Mouse (Mus musculus) forebrain, embryonic 12.5 days (tissue): ENCODE measurements around the gene Gigyf1. TPM values are rescaled to one million over a fixed set of nuclear protein-coding genes. Genes with fewer than 3 reads are reported as not detected.

Experiments used
- ATAC-seq: fragments of 200-750 bp; cut with Nextera tagmentation; 2 replicates; pipeline ENCODE4 v1.8.0; 2017; ENCODE audit warnings: moderate TSS enrichment; ENCODE audit not compliant: low FRiP score
- H3K27ac ChIP-seq: fragments of 300-500 bp; sonication (generic); 2 replicates; pipeline ENCODE4 v1.5.1; 2016; ENCODE audit warnings: mild to moderate bottlenecking
- H3K27me3 ChIP-seq: fragments of 300-500 bp; sonication (generic); 2 replicates; pipeline ENCODE4 v1.6.1; 2016; ENCODE audit warnings: mild to moderate bottlenecking
- H3K36me3 ChIP-seq: fragments of 300-500 bp; sonication (generic); replicated peaks from 2 replicates; pipeline ENCODE4 v1.6.1; 2016; ENCODE audit warnings: mild to moderate bottlenecking
- H3K4me1 ChIP-seq: fragments of 300-500 bp; sonication (generic); 2 replicates; pipeline ENCODE4 v1.6.1; 2016
- H3K4me2 ChIP-seq: fragments of 300-500 bp; sonication (generic); 2 replicates; pipeline ENCODE4 v1.6.1; 2016; ENCODE audit warnings: mild to moderate bottlenecking, moderate library complexity
- H3K4me3 ChIP-seq: fragments of 300-500 bp; sonication (generic); replicated peaks from 2 replicates; pipeline ENCODE4 v1.5.1; 2016; ENCODE audit warnings: mild to moderate bottlenecking
- H3K9ac ChIP-seq: fragments of 300-500 bp; sonication (generic); 2 replicates; pipeline ENCODE4 v1.6.1; 2016; ENCODE audit warnings: mild to moderate bottlenecking
- H3K9me3 ChIP-seq: fragments of 300-500 bp; sonication (generic); 2 replicates; pipeline ENCODE4 v1.6.1; 2016
- WGBS: fragments of 180-500 bp; shearing (Covaris S2); methylation state at CpG from one replicate; pipeline ENCODE4 v1.1.7; 2016; 5-methylcytosine and 5-hydroxymethylcytosine counted together
- polyA plus RNA-seq: library from polyadenylated mRNA; unstranded; fragments of >200 nt; fragmentation: Nextera tagmentation; extraction: Ambion mirVana; gene quantifications from 2 replicates; pipeline ENCODE4 v1.2.1, GENCODE M21; 2016

Gigyf1 gene
- polyA plus RNA-seq, 1 experiment from 2014 or later = 18.7 TPM

DNA sequence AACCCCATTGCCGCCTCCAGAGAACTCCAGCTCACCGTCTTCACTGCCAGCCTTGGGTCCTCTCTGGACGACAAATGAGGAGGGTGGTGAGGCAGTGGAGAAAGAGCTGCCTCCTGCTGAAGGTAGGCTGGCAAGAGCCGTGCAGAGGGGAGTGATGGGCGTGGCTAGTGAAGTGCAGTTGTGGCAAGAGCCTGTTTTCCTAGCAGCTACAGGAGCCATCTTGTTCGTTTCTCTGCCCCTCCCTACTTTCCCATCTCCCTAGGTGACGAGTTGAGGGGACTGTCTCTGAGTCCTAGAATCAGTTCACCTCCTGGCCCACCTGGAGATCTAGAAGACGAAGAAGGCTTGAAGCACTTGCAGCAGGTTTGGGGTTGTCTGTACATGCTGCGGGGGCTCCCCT is 3.5 kb downstream of the Gigyf1 start:
- Histone ChIP-seq H3K36me3 (peaks cover 88% of the 10 kb centered on the region), H3K27ac (no peak overlapping the region)

DNA sequence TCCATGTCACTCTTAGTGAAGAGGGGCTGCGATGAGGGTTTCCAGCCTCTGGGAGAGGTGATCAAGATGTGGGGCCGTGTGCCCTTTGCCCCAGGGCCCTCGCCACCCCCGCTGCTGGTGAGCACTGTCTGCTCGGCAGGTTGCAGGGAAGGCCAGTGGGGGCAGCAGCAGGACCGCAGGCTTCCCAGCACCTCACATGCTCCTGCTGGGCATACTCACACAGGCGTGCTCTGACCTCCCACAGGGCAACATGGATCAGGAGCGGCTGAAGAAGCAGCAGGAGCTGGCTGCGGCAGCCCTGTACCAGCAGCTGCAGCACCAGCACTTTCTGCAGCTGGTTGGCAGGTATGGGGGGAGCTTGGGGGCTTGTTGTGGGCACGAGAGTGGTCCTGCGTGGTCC is 4.4 kb downstream of the Gigyf1 start:
- peaks cover 24% of the 10 kb centered on the region for H3K4me1 ChIP-seq
- H3K9me3 ChIP-seq = no peaks in the 10 kb centered on the region
- 76% methylated on average over 11 of the region's 11 CpGs for WGBS
- H3K27me3 ChIP-seq = no peaks in the 10 kb centered on the region
- H3K4me3 ChIP-seq = no peak overlapping the region
- H3K9ac ChIP-seq = no peak overlapping the region
- H3K36me3 ChIP-seq = peaks cover 92% of the 10 kb centered on the region
- ATAC-seq = no peak
- H3K27ac ChIP-seq = no peak overlapping the region
- H3K4me2 ChIP-seq = no peak overlapping the region

More for the DNA sequence above, 3.5 kb downstream of the Gigyf1 start:
- H3K9me3 ChIP-seq = no peaks in the 10 kb centered on the region
- H3K4me3 ChIP-seq = no peak overlapping the region
- WGBS = 82% methylated on average over 9 of the region's 9 CpGs
- no peak overlapping the region for H3K4me2 ChIP-seq
- H3K4me1 ChIP-seq = peaks cover 17% of the 10 kb centered on the region
- no peaks in the 10 kb centered on the region for H3K27me3 ChIP-seq
- no peak for ATAC-seq
- H3K9ac ChIP-seq = no peak overlapping the region

DNA sequence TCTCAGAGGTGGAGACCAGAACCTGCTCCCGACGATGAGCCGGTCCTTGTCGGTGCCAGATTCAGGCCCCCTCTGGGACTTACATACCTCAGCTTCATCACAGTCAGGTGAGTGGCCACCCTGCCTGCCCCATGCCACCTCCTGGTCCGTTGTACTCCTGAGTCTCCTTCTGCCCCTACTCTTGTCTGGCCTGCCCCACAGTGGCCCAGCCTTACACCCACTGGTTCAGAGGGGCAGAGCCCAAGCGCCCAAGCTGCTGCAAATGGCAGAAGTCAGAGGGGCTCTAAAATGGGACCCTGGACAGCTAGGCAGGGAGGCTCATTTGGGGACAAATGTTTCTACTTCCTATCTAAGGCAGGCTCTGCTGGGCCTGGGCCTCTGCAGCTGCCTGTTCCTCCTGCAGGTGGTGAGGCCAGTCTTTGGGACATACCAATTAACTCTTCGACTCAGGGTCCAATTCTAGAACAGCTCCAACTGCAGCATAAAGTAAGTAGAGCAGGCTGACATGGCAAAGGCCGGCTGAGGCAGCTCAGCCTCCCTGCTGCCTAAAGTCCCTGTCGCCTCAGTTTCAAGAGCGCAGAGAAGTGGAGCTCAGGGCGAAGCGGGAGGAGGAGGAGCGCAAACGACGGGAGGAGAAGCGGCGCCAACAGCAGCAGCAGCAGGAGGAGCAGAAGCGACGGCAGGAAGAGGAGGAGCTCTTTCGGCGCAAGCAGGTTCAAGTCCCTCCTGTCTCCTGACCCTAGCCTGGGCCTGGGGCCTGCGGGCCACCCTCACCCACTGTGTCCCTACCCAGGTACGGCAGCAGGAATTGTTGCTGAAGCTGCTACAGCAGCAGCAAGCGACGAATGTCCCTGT is 5.3 kb downstream of the Gigyf1 start:
- H3K4me1 ChIP-seq = peaks cover 25% of the 10 kb centered on the region
- peak overlapping the region; percentile 56; the same call in 1 of the 2 replicates for H3K27ac ChIP-seq

DNA sequence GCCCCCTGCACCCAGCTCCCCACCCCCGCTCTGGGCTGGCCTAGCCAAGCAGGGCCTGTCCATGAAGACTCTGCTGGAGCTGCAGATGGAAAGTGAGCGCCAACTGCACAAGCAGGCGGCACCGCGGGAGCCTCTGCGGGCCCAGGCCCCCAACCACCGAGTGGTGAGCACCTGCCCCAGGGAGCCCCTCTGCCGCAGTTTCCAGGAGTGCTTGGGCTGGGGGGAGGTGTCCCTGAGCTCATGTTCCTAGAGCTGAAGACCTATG is 5.8 kb downstream of the Gigyf1 start:
- Histone ChIP-seq H3K4me2 (no peak overlapping the region), H3K36me3 (peaks cover 98% of the 10 kb centered on the region), H3K4me3 (no peak overlapping the region), H3K4me1 (peaks cover 25% of the 10 kb centered on the region), H3K27ac (peak overlapping the region; percentile 56; the same call in 1 of the 2 replicates), H3K9ac (no peak overlapping the region), H3K9me3 (no peaks in the 10 kb centered on the region), H3K27me3 (no peaks in the 10 kb centered on the region)
- ATAC-seq = no peak
- 94% methylated on average over 8 of the region's 8 CpGs for WGBS

More for the DNA sequence above, 5.3 kb downstream of the Gigyf1 start:
- ATAC-seq = no peak
- Histone ChIP-seq H3K4me2 (no peak overlapping the region), H3K9me3 (no peaks in the 10 kb centered on the region), H3K9ac (no peak overlapping the region), H3K4me3 (no peak overlapping the region; the same call in 1 of the 2 replicates), H3K36me3 (peaks cover 98% of the 10 kb centered on the region), H3K27me3 (no peaks in the 10 kb centered on the region)
- WGBS = 84% methylated on average over 25 of the region's 25 CpGs

DNA sequence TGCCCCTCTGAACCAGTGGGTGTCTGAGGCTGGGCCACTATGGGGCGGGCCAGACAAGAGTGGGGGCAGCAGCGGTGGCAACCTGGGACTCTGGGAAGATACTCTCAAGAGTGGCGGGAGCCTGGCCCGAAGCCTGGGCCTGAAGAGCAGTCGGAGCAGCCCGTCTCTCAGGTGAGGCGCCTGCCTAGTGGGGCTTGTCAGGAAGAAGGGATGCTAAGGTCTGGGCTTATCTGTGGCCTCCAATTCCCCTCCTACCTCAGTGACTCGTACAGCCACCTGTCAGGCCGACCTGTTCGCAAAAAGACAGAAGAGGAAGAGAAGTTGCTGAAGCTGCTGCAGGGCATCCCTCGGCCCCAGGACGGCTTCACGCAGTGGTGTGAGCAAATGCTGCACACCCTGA is 6.3 kb downstream of the Gigyf1 start:
- peaks cover 30% of the 10 kb centered on the region for H3K4me1 ChIP-seq
- peak overlapping the region; percentile 66; the same call in 1 of the 2 replicates for H3K27ac ChIP-seq
- no peaks in the 10 kb centered on the region for H3K9me3 ChIP-seq
- H3K27me3 ChIP-seq = no peaks in the 10 kb centered on the region
- H3K4me2 ChIP-seq = no peak overlapping the region
- 87% methylated on average over 13 of the region's 13 CpGs for WGBS
- no peak overlapping the region for H3K4me3 ChIP-seq
- ATAC-seq = no peak
- no peak overlapping the region for H3K9ac ChIP-seq
- peaks cover 98% of the 10 kb centered on the region for H3K36me3 ChIP-seq

DNA sequence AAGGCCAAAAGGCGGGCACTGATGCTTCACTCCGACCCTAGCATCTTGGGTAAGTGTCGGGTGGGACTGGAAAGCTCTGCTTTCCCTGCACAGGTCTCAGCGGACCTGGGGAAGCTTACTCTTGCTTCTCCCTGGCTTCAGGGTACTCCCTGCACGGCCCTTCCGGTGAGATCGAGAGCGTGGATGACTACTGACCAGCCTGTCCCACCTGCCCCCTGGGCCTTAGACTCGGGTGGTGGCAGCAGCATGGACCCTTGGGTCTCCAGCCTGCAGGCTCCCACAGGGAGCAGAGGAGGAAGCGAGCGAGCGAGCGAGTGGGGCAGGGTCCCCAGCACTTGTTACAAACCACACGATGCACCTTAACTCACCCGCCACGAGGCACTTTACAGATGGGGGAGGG is 7.2 kb downstream of the Gigyf1 start:
- WGBS = 76% methylated on average over 16 of the region's 16 CpGs
- H3K36me3 ChIP-seq = peaks cover 95% of the 10 kb centered on the region
- no peak for ATAC-seq
- H3K4me3 ChIP-seq = no peak overlapping the region
- H3K9me3 ChIP-seq = no peaks in the 10 kb centered on the region
- H3K4me2 ChIP-seq = no peak overlapping the region
- peak overlapping the region; percentile 66 for H3K27ac ChIP-seq
- no peaks in the 10 kb centered on the region for H3K27me3 ChIP-seq
- H3K4me1 ChIP-seq = peaks cover 39% of the 10 kb centered on the region
- no peak overlapping the region for H3K9ac ChIP-seq

DNA sequence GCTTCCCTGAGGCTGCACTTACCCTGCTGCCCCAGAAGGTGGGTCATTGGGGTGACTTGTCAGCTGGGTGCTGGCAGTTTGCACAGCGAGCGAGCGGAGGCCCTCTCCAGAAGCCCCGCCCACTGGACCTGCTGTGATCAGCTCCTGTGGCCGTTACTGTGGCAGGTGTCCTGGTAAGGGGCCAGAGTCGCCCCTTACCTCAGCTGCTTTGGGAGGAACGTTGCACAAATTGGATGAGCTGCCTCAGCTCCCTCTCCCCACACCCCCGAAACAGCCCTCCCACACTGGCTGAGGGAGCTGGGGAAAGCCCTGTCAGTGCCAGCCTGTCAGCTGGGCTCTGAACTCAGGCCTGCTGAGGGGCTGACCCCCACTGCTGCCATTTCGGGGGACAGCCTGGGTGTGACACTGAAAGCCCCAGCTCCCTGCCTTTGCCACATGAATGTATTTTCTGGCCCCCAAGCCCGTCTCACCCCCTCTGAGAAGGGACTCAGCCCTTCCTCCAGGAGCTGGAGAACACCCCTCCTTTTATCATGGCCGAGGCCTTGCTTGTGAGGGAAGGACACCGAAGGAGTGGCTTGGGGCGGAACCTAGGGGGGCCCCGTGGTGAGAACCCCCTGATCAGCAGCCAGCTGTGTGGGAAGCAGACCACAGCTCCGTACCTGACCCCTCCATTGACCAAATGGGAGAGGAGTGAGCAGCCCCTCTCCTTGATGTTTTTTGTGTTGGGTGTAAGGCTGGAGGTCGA is 8.0 kb downstream of the Gigyf1 start:
- no peak overlapping the region for H3K4me3 ChIP-seq
- H3K9ac ChIP-seq = peak overlapping the region; percentile 21; the same call in 1 of the 2 replicates
- H3K4me2 ChIP-seq = no peak overlapping the region
- no peaks in the 10 kb centered on the region for H3K9me3 ChIP-seq
- peaks cover 86% of the 10 kb centered on the region for H3K36me3 ChIP-seq
- H3K27me3 ChIP-seq = no peaks in the 10 kb centered on the region
- ATAC-seq = no peak
- H3K27ac ChIP-seq = peak overlapping the region; percentile 81
- peaks cover 42% of the 10 kb centered on the region for H3K4me1 ChIP-seq
- 45% methylated on average over 16 of the region's 16 CpGs for WGBS

DNA sequence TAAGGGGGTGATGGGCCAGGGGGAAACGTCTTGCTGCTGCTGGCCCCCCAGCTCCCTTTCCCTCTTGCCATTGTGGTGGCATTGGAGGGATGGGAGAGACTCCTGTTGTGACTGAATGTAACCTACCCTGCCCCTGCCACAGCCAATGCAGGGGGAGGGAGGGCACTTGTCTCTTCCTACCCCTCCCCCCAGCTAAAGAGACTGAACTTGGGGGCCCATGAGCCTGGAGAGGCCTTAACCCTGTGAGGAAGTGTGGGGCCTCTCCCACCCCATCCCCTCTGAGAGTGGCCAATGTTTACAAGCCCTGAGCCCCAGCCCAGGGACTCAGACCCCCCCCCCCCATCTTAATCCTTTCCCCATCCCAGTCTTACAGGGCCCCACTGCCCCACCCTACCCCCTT is 9.1 kb downstream of the Gigyf1 start:
- Histone ChIP-seq H3K4me1 (peaks cover 42% of the 10 kb centered on the region), H3K4me2 (no peak overlapping the region), H3K4me3 (no peak overlapping the region), H3K27me3 (no peaks in the 10 kb centered on the region), H3K9ac (no peak overlapping the region), H3K27ac (0 out of 2 replicates have a peak overlapping the region, but pooled peaks have one; percentile 36), H3K9me3 (no peaks in the 10 kb centered on the region), H3K36me3 (peaks cover 76% of the 10 kb centered on the region)
- 42% methylated on average over 1 of the region's 1 CpGs for WGBS
- no peak for ATAC-seq

DNA sequence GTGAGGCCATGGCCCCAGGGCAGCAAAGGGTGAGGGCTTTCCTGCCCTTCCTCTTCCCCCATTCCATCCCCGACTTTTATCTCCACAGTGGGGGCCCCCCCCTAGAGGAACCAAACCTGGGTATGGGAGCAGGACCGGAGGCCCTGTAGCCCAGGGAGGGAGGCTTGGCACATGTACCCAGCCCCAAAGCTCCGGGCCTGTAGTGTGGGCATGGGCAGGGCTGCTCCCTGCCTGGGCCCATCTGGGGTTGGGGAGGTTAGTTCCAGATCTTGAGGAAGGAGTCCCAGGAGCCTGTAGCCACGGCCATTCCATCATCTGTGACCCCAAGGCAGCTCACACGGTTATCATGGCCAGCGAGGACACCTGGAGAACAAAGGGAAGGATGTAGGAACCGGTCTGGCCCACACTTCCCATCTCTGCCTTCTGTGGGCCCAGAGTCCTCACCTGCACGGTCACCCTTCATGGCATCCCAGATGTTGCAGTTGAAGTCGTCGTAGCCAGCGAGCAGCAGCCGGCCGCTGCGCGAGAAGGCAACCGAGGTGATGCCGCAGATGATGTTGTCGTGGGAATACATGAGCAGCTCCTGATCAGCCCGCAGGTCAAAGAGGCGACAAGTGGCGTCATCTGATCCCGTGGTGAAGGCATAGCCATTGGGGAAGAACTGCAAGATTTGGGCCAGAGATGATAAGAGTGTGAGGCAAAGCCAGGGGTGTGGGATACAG is 10.1 kb downstream of the Gigyf1 start:
- peak overlapping the region; percentile 9; the same call in 1 of the 2 replicates for H3K27ac ChIP-seq
- H3K4me3 ChIP-seq = no peak overlapping the region
- H3K27me3 ChIP-seq = no peaks in the 10 kb centered on the region
- H3K9ac ChIP-seq = no peak overlapping the region
- WGBS = 88% methylated on average over 22 of the region's 22 CpGs
- H3K4me1 ChIP-seq = peaks cover 42% of the 10 kb centered on the region
- no peak overlapping the region for H3K4me2 ChIP-seq
- H3K36me3 ChIP-seq = peaks cover 66% of the 10 kb centered on the region
- ATAC-seq = no peak
- H3K9me3 ChIP-seq = no peaks in the 10 kb centered on the region

DNA sequence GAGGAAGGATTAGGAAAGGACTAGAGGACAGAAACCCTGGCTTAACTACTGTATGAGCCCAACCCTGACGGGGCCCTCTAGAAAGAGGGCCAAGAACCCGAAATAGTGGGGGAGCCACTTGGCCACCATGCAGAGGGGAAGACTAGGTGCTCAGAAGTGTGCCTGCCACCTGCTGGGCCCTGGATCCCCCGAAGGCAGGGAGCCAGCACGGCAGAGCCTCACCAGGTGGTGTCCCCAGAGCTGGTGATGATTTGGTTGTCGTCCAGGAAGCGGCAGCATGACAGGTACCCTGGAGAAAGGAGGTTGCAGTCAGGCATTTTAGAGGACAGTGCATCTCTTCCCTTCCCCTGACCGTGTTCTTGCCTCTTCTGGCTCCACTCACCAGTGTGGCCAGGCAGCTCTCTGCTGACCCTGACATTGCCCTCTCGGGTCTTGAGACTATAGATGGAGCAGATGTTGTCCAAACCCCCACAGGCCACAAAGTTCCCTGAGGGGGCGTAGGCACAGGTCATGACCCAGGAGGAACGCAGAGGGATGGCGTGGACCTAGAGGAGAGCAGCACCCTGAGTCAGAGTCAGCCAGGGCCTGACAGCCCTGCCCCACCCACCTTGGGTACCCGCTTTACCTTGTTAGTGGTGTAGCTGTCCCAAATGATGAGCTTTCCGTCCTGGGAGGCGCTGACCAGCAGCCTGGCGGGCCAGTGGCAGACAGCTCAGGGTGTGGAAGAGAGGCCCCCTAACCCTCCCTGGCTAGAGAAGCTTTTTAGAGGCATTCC is 11.1 kb downstream of the Gigyf1 start:
- 82% methylated on average over 15 of the region's 15 CpGs for WGBS
- peaks cover 49% of the 10 kb centered on the region for H3K4me1 ChIP-seq
- ATAC-seq = no peak
- H3K4me2 ChIP-seq = peak overlapping the region; percentile 96
- H3K4me3 ChIP-seq = 0 out of 2 replicates have a peak overlapping the region, but pooled peaks have one; percentile 7
- no peaks in the 10 kb centered on the region for H3K9me3 ChIP-seq
- no peak overlapping the region for H3K9ac ChIP-seq
- no peaks in the 10 kb centered on the region for H3K27me3 ChIP-seq
- H3K36me3 ChIP-seq = peaks cover 56% of the 10 kb centered on the region
- peak overlapping the region; percentile 38; the same call in 1 of the 2 replicates for H3K27ac ChIP-seq

DNA sequence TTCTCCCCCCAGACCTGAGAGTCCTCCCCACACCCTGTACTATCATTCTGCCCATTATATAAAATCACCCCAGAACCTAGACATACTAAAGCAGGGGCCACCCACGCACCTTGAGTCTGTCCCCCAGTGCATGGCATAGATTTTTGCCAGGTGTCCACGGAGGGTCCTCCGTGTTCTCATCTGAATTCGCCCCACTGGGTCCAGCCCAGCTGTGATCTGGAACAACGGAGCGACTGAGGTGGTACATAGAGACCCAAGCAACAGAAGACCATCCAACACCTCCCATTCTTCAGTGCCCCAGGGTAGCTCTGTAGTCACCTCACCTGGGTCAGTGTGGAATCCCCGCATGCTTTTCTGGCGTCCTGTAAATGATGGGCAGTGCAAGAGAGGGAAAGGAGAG is 11.7 kb downstream of the Gigyf1 start:
- no peak for ATAC-seq
- H3K27ac ChIP-seq = peak overlapping the region; percentile 97
- peak overlapping the region; percentile 71 for H3K4me3 ChIP-seq
- no peaks in the 10 kb centered on the region for H3K27me3 ChIP-seq
- H3K9ac ChIP-seq = peak overlapping the region; percentile 92
- H3K9me3 ChIP-seq = no peaks in the 10 kb centered on the region
- WGBS = 80% methylated on average over 8 of the region's 8 CpGs
- peaks cover 49% of the 10 kb centered on the region for H3K36me3 ChIP-seq
- H3K4me2 ChIP-seq = peak overlapping the region; percentile 96
- peaks cover 48% of the 10 kb centered on the region for H3K4me1 ChIP-seq
